Mouse (Mus musculus) bone marrow, adult 2 months (tissue): ENCODE measurements around the gene Wdr61. TPM values are rescaled to one million over a fixed set of nuclear protein-coding genes. Genes with fewer than 3 reads are reported as not detected.

Experiments used
- H3K27ac ChIP-seq: fragments of 200-500 bp; 2 replicates; pipeline ENCODE4 v1.5.1; 2012; ENCODE audit warnings: low read depth, mild to moderate bottlenecking, control low read depth, inconsistent platforms, low read length; ENCODE audit not compliant: control insufficient read depth, poor library complexity, insufficient read depth
- H3K4me1 ChIP-seq: fragments of 200-500 bp; 2 replicates; pipeline ENCODE4 v1.6.1; 2011; ENCODE audit warnings: low read length; ENCODE audit not compliant: control insufficient read depth, insufficient read depth
- H3K4me3 ChIP-seq: fragments of 200-500 bp; replicated peaks from 2 replicates; pipeline ENCODE3; 2011; ENCODE audit warnings: mild to moderate bottlenecking, low read depth, low read length, control low read depth; ENCODE audit not compliant: control insufficient read depth
- CTCF ChIP-seq: fragments of 200-500 bp; IDR thresholded peaks from 2 replicates; pipeline ENCODE4 v1.5.1; 2011; ENCODE audit warnings: low read length, control low read depth; ENCODE audit not compliant: control insufficient read depth, insufficient read depth
- POLR2A ChIP-seq: fragments of 200-500 bp; IDR thresholded peaks from 2 replicates; pipeline ENCODE4 v1.6.1; 2011; ENCODE audit warnings: low read depth, mild to moderate bottlenecking, control low read depth, low read length, borderline replicate concordance; ENCODE audit not compliant: control insufficient read depth
- WGBS: fragments of 180-500 bp; shearing (Covaris S2); methylation state at CpG from one replicate; pipeline ENCODE4 v1.1.7; 2018; 5-methylcytosine and 5-hydroxymethylcytosine counted together
- polyA plus RNA-seq: library from polyadenylated mRNA; stranded (reverse); fragments of >200 nt; gene quantifications from 2 replicates; pipeline ENCODE4 v1.2.4, GENCODE M21; 2011; ENCODE audit warnings: low replicate concordance; ENCODE audit not compliant: missing spikeins, insufficient read depth, insufficient read length

The Wdr61 gene
- polyA plus RNA-seq, 1 experiment = 28.3 TPM

GRCm38 (mm10) chr9:54676531-54676986 is 57.8 kb downstream of the Wdr61 start:
- Histone ChIP-seq H3K27ac (no peak overlapping the region), H3K4me1 (no peaks in the 10 kb centered on the region), H3K4me3 (no peak overlapping the region)
- TF ChIP-seq CTCF (peak; percentile 81), POLR2A (no peak)
- 5% methylated on average over 14 of the region's 14 CpGs for WGBS

- 84% methylated on average over 13 of the region's 13 CpGs for WGBS
- H3K4me1 ChIP-seq = no peaks in the 10 kb centered on the region
- H3K4me3 ChIP-seq = no peak overlapping the region
- H3K27ac ChIP-seq = no peak overlapping the region
- no peak for TF ChIP-seq CTCF
- TF ChIP-seq POLR2A = no peak
Observed at GRCm38 (mm10) chr9:54673887-54674286, 60.4 kb downstream of the Wdr61 start.

- WGBS = 66% methylated on average over 3 of the region's 3 CpGs
- H3K4me1 ChIP-seq = no peaks in the 10 kb centered on the region
- H3K4me3 ChIP-seq = no peak overlapping the region
- no peak for TF ChIP-seq POLR2A
- TF ChIP-seq CTCF = no peak
- no peak overlapping the region for H3K27ac ChIP-seq
Observed at GRCm38 (mm10) chr9:54671962-54672361, 62.4 kb downstream of the Wdr61 start.

DNA sequence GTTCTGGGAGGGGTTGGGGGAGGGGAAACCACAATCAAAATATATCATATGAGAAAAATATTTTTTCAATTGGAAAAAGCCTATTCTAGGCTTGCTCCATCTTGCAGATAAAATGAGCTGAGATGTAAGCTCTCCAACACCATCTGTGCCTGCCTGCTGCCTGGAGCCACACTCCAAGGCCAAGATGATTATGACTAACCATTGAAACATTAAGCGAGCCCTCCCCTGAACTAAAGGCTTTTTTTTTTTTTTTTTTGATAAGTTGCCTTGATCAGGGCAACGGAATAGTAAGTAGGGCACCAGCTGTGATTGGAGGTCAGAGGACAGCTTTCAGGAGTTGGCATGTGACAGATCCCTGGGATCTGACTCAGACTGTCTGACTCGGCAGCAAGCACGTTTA is 65.9 kb downstream of the Wdr61 start:
- H3K4me3 ChIP-seq = no peak overlapping the region
- whole genome bisulfite sequencing = 82% methylated on average over 4 of the region's 4 CpGs

DNA sequence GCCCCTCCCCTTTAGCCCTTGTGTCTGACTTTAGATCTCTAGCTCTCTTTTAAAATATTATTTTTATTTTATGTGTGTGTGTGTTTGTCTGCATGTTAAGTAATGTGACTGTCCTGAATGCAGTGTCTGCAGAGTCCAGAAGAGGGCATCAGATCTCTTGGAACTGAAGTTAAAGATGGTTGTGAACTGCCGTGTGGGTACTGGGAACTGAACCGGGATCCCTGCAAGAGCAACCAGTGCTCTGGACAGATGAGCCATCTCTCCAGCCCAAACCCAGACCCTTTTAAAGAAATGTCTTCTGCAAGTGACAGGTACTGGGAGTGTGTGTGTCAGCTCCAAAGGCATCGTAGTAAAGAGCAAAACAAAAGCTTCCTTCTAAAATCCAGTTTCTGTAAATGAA is 68.2 kb downstream of the Wdr61 start:
- 86% methylated on average over 3 of the region's 3 CpGs for WGBS

More for the DNA sequence above, 65.9 kb downstream of the Wdr61 start:
- TF ChIP-seq CTCF = no peak
- TF ChIP-seq POLR2A = no peak
- Histone ChIP-seq H3K27ac (no peak overlapping the region), H3K4me1 (no peaks in the 10 kb centered on the region)

More for the DNA sequence above, 68.2 kb downstream of the Wdr61 start:
- Histone ChIP-seq H3K4me1 (no peaks in the 10 kb centered on the region), H3K27ac (no peak overlapping the region), H3K4me3 (no peak overlapping the region)
- TF ChIP-seq POLR2A (no peak), CTCF (no peak)

Other genes with a start within 250 kb of the Wdr61 start
- 5.5 and 8.4 TPM in 2 replicates for gene Dmxl2, start 232.9 kb downstream of the Wdr61 start, polyA plus RNA-seq
- not detected in 2 replicates for gene Sh2d7, start 195.5 kb downstream of the Wdr61 start, polyA plus RNA-seq
- gene Cib2, start 174.3 kb downstream of the Wdr61 start, polyA plus RNA-seq = 5.4 and 9.9 TPM in 2 replicates
- gene Idh3a, start 148.2 kb downstream of the Wdr61 start, polyA plus RNA-seq = 15.1 and 17.2 TPM in 2 replicates
- gene Acsbg1, start 72.6 kb downstream of the Wdr61 start, polyA plus RNA-seq = 0.66 TPM in 1 of 2 replicates, not detected in the other
- 24.8 and 26.9 TPM in 2 replicates for gene Dnaja4, start 35.6 kb downstream of the Wdr61 start, polyA plus RNA-seq
- 1.7 and 23.1 TPM in 2 replicates for gene Crabp1, start 30.2 kb upstream of the Wdr61 start, polyA plus RNA-seq
- gene Ireb2, start 129.3 kb upstream of the Wdr61 start, polyA plus RNA-seq = 9.8 and 17.7 TPM in 2 replicates
- 1.2 TPM in 1 of 2 replicates, not detected in the other for gene Hykk, start 182.8 kb upstream of the Wdr61 start, polyA plus RNA-seq
- 86.1 and 122 TPM in 2 replicates for gene Psma4, start 216.3 kb upstream of the Wdr61 start, polyA plus RNA-seq
- gene AY074887, start 216.5 kb upstream of the Wdr61 start, polyA plus RNA-seq = 8.6 and 16.1 TPM in 2 replicates
- gene Chrna5, start 246.4 kb upstream of the Wdr61 start, polyA plus RNA-seq = not detected in 2 replicates